Comparison of ENCODE assay signal across 8 mouse cellular contexts in the genomic region with DNA sequence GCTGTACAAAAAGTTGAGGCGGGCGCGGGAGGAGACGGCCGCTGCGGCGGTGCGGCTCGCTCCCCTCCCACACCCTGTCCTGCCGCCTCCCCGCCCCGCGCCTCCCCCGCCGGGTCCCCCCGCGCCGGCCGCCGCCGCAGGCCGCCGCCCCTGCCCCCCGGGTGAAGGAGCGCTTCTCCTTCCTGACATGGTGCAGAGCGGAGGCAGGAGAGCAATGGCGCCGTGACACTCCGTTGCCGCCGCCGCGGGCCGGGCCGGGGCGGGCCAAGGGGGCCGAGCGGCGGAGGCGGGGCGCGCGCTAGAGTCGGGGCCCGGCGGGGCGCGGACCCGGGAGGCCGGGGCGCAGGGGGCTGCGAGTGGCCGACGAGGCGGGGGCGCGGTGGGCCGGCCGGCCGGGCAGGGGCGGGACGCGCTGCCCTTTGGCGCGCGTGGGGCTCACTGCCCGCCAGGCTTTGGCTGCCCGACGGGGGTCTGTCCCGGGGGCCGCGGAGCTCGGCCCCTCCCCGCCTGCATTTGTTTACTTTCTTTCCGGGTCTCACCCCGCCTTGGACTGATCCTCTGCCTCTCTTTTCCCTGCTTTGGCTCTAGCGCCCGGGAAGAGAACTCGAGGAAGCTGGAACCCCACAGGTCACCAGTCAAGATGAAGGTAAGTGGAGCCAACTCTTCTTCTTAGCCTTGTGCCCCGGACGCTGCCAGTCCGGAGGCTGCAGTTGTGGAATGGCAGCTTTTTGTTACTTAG. TPM values are rescaled to one million over a fixed set of nuclear protein-coding genes. Genes with fewer than 3 reads are reported as not detected.
DNase-seq lines count a peak whose midpoint lies in the region; ATAC-seq lines count a peak whose summit lies in the region.

No protein-coding gene starts in this region.

- peak overlapping the region; percentile 100 for H3K4me3 ChIP-seq in liver, embryonic 15.5 days (replicated peaks)
- H3K4me3 ChIP-seq in neural tube, embryonic 14.5 days (ENCODE audit: low read depth, low read length): peak overlapping the region; percentile 97

- no peaks in the 10 kb centered on the region for H3K9me3 ChIP-seq in liver, embryonic 15.5 days (replicated peaks)
- H3K9me3 ChIP-seq in neural tube, embryonic 14.5 days (ENCODE audit: control insufficient read depth, low read length): no peaks in the 10 kb centered on the region

- peak overlapping the region; percentile 99 for H3K27ac ChIP-seq in liver, embryonic 15.5 days (replicated peaks)
- H3K27ac ChIP-seq in neural tube, embryonic 14.5 days (ENCODE audit: low read depth, low read length): peak overlapping the region; percentile 86

- peak; percentile 5; the same call in 1 of the 2 replicates for ATAC-seq in liver, embryonic 15.5 days (ENCODE audit: insufficient read depth)
- ATAC-seq in neural tube, embryonic 14.5 days (ENCODE audit: low read depth): no peak

- peak overlapping the region; percentile 83 for H3K4me2 ChIP-seq in liver, embryonic 15.5 days
- H3K4me2 ChIP-seq in neural tube, embryonic 14.5 days (ENCODE audit: low read depth, low read length): peak overlapping the region; percentile 81

- peak overlapping the region; percentile 99 for H3K9ac ChIP-seq in liver, embryonic 15.5 days
- peak overlapping the region; percentile 76 for H3K9ac ChIP-seq in neural tube, embryonic 14.5 days (replicated peaks; ENCODE audit: low read depth, low read length)

- under 1% methylated on average over 54 of the region's 82 CpGs for WGBS in liver, embryonic 15.5 days (ENCODE audit: insufficient replicate concordance)
- WGBS in neural tube, embryonic 14.5 days: under 1% methylated on average over 41 of the region's 82 CpGs

- no peaks in the 10 kb centered on the region for H3K27me3 ChIP-seq in liver, embryonic 15.5 days
- no peaks in the 10 kb centered on the region for H3K27me3 ChIP-seq in neural tube, embryonic 14.5 days (ENCODE audit: control insufficient read depth, insufficient read depth, low read length)

- H3K36me3 ChIP-seq in liver, embryonic 15.5 days (replicated peaks): peaks cover 38% of the 10 kb centered on the region
- peaks cover 19% of the 10 kb centered on the region for H3K36me3 ChIP-seq in neural tube, embryonic 14.5 days (ENCODE audit: control insufficient read depth, insufficient read depth, low read length)

- DNase-seq in layer of hippocampus, postnatal 10 days (ENCODE audit: low spot score in 2 of 2): peak; percentile 21 to 49
- DNase-seq in layer of hippocampus, adult 8-10 months (ENCODE audit: low spot score in 2 of 2): no peak
- DNase-seq in cerebellum, adult 11-12 months: peak; percentile 56
- DNase-seq in gastrocnemius, postnatal 10 days: peak; percentile 58
- DNase-seq in induced T-regulatory cell, adult 2 months (ENCODE audit: low read depth): peak; percentile 66
- peak; percentile 65 for DNase-seq in thymus, postnatal 25 days

- peaks cover 39% of the 10 kb centered on the region for H3K4me1 ChIP-seq in liver, embryonic 15.5 days (replicated peaks)
- H3K4me1 ChIP-seq in neural tube, embryonic 14.5 days (ENCODE audit: control insufficient read depth, insufficient read depth, low read length): peaks cover 23% of the 10 kb centered on the region

RNA-seq across cellular contexts. Expression of gene Arid4a, which starts 0.9 kb away (rescaled TPM):
- total RNA-seq in layer of hippocampus, postnatal 10 days (2021): 10 to 100 TPM; 38.4 to 39.2 TPM
- 10 to 100 TPM; 31.8 to 40.3 (median 35.7) TPM for total RNA-seq in layer of hippocampus, adult 8-10 months (2022)
- total RNA-seq in gastrocnemius, postnatal 10 days (2021): 10 to 100 TPM; 11.0 to 12.3 TPM
- polyA plus RNA-seq in liver, embryonic 15.5 days (2015; fragmentation: Nextera tagmentation; extraction: Ambion mirVana): 20.7 and 20.8 TPM in 2 replicates
- polyA plus RNA-seq in neural tube, embryonic 14.5 days (2014; fragmentation: Nextera tagmentation; extraction: Ambion mirVana): 44.9 and 45.0 TPM in 2 replicates

RNA-seq across cellular contexts. Expression of gene Psma3, which starts 42.3 kb away (rescaled TPM):
- total RNA-seq in layer of hippocampus, postnatal 10 days (2021): 100 to 1,000 TPM; 218 to 287 TPM
- total RNA-seq in layer of hippocampus, adult 8-10 months (2022): 100 to 1,000 TPM; 177 to 217 (median 209) TPM
- total RNA-seq in gastrocnemius, postnatal 10 days (2021): 100 to 1,000 TPM; 464 to 488 TPM
- 343 TPM in 2 replicates for polyA plus RNA-seq in liver, embryonic 15.5 days (2015; fragmentation: Nextera tagmentation; extraction: Ambion mirVana)
- polyA plus RNA-seq in neural tube, embryonic 14.5 days (2014; fragmentation: Nextera tagmentation; extraction: Ambion mirVana): 542 and 609 TPM in 2 replicates

Comparison
In these comparisons a context has a peak if more than half of its experiments do, and no peak if none do; other contexts are left out.
1. DNase-seq: peak in layer of hippocampus, postnatal 10 days (2 of 2), cerebellum, adult 11-12 months (single experiment), gastrocnemius, postnatal 10 days (single experiment), induced T-regulatory cell, adult 2 months (single experiment) and thymus, postnatal 25 days (single experiment); none in layer of hippocampus, adult 8-10 months (0 of 2).